Mouse (Mus musculus) brain, embryonic 14.5 days (tissue): ENCODE measurements around the gene Sdad1.

ENCODE experiments used
- CTCF ChIP-seq: fragments of 200-500 bp; IDR thresholded peaks from 2 replicates; pipeline ENCODE4 v1.5.1; 2012; ENCODE audit warnings: inconsistent platforms, mild to moderate bottlenecking, moderate library complexity, borderline replicate concordance; ENCODE audit not compliant: insufficient read depth, insufficient read length; ENCODE audit errors: extremely low read depth
- POLR2A ChIP-seq: fragments of 200-500 bp; IDR thresholded peaks from 2 replicates; pipeline ENCODE4 v1.6.1; 2012; ENCODE audit warnings: mild to moderate bottlenecking, inconsistent platforms, borderline replicate concordance; ENCODE audit not compliant: poor library complexity, insufficient read depth, insufficient read length, severe bottlenecking; ENCODE audit errors: extremely low read depth

- TF ChIP-seq CTCF (no peak), POLR2A (no peak)
Measured at GRCm38 (mm10) chr5:92252031-92252430, 58.2 kb downstream of the Sdad1 start.
